Mouse (Mus musculus): Measurements from ENCODE around the gene Apobec1. TPM values are rescaled to one million over a fixed set of nuclear protein-coding genes. Genes with fewer than 3 reads are reported as not detected.
A peak's percentile ranks its signal among the peaks of the same experiment; 100 is the strongest.

The Apobec1 gene
- polyA plus RNA-seq, 1 experiment from 2014 or later: 2.3 TPM

GRCm38 (mm10) chr6:122569113-122569512 is 33.1 kb downstream of the Apobec1 start:
- H3K4me2 ChIP-seq (replicated peaks; ENCODE audit: low read depth, low read length): no peak overlapping the region
- no peaks in the 10 kb centered on the region for H3K9me3 ChIP-seq (ENCODE audit: low read length)
- no peak for ATAC-seq (ENCODE audit: low FRiP score, low TSS enrichment)
- no peak overlapping the region for H3K4me3 ChIP-seq (ENCODE audit: low read length)
- WGBS: 71% methylated on average over 5 of the region's 5 CpGs
- H3K27me3 ChIP-seq (ENCODE audit: insufficient read depth, low read length): no peaks in the 10 kb centered on the region
- H3K9ac ChIP-seq (replicated peaks; ENCODE audit: low read length): no peak overlapping the region
- H3K4me1 ChIP-seq (ENCODE audit: insufficient read depth, low read length): no peaks in the 10 kb centered on the region
- no peak overlapping the region for H3K27ac ChIP-seq (ENCODE audit: low read length)
- no peaks in the 10 kb centered on the region for H3K36me3 ChIP-seq (ENCODE audit: insufficient read depth, low read length)

- H3K27me3 ChIP-seq (ENCODE audit: insufficient read depth, low read length): peaks cover 3% of the 10 kb centered on the region; the same call in 1 of the 2 replicates
- H3K9me3 ChIP-seq (ENCODE audit: low read length): no peaks in the 10 kb centered on the region
- no peak overlapping the region for H3K27ac ChIP-seq (ENCODE audit: low read length)
- WGBS: 89% methylated on average over 9 of the region's 9 CpGs
- H3K4me1 ChIP-seq (ENCODE audit: insufficient read depth, low read length): no peaks in the 10 kb centered on the region
- H3K36me3 ChIP-seq (ENCODE audit: insufficient read depth, low read length): no peaks in the 10 kb centered on the region
- H3K4me3 ChIP-seq (ENCODE audit: low read length): no peak overlapping the region
- no peak overlapping the region for H3K4me2 ChIP-seq (replicated peaks; ENCODE audit: low read depth, low read length)
- ATAC-seq (ENCODE audit: low FRiP score, low TSS enrichment): no peak
- H3K9ac ChIP-seq (replicated peaks; ENCODE audit: low read length): no peak overlapping the region
Observed at GRCm38 (mm10) chr6:122565070-122565784, 37.0 kb downstream of the Apobec1 start.

GRCm38 (mm10) chr6:122562463-122562862 is 39.8 kb downstream of the Apobec1 start:
- ATAC-seq (ENCODE audit: low FRiP score, low TSS enrichment): no peak
- H3K4me1 ChIP-seq (ENCODE audit: insufficient read depth, low read length): no peaks in the 10 kb centered on the region
- H3K4me3 ChIP-seq (ENCODE audit: low read length): no peak overlapping the region
- peaks cover 3% of the 10 kb centered on the region; the same call in 1 of the 2 replicates for H3K27me3 ChIP-seq (ENCODE audit: insufficient read depth, low read length)
- no peak overlapping the region for H3K4me2 ChIP-seq (replicated peaks; ENCODE audit: low read depth, low read length)
- H3K9ac ChIP-seq (replicated peaks; ENCODE audit: low read length): no peak overlapping the region
- H3K27ac ChIP-seq (ENCODE audit: low read length): no peak overlapping the region
- no peaks in the 10 kb centered on the region for H3K36me3 ChIP-seq (ENCODE audit: insufficient read depth, low read length)
- WGBS: 5% methylated on average over 6 of the region's 6 CpGs
- no peaks in the 10 kb centered on the region for H3K9me3 ChIP-seq (ENCODE audit: low read length)

- ATAC-seq (ENCODE audit: low FRiP score, low TSS enrichment): 0 out of 2 replicates have a peak, but pooled peaks have one; percentile 7
- Histone ChIP-seq H3K4me2 (replicated peaks; ENCODE audit: low read depth, low read length) (no peak overlapping the region), H3K4me3 (ENCODE audit: low read length) (no peak overlapping the region), H3K36me3 (ENCODE audit: insufficient read depth, low read length) (no peaks in the 10 kb centered on the region), H3K9ac (replicated peaks; ENCODE audit: low read length) (no peak overlapping the region), H3K4me1 (ENCODE audit: insufficient read depth, low read length) (no peaks in the 10 kb centered on the region), H3K9me3 (ENCODE audit: low read length) (no peaks in the 10 kb centered on the region), H3K27me3 (ENCODE audit: insufficient read depth, low read length) (peaks cover 6% of the 10 kb centered on the region; the same call in 1 of the 2 replicates), H3K27ac (ENCODE audit: low read length) (no peak overlapping the region)
- WGBS: 83% methylated on average over 20 of the region's 20 CpGs
Observed at GRCm38 (mm10) chr6:122561005-122561404, 41.2 kb downstream of the Apobec1 start.

- Histone ChIP-seq H3K4me1 (ENCODE audit: insufficient read depth, low read length) (no peaks in the 10 kb centered on the region), H3K36me3 (ENCODE audit: insufficient read depth, low read length) (no peaks in the 10 kb centered on the region), H3K9me3 (ENCODE audit: low read length) (no peaks in the 10 kb centered on the region), H3K27ac (ENCODE audit: low read length) (no peak overlapping the region), H3K4me3 (ENCODE audit: low read length) (peak overlapping the region; percentile 15; the same call in 1 of the 2 replicates), H3K4me2 (replicated peaks; ENCODE audit: low read depth, low read length) (peak overlapping the region; percentile 37), H3K9ac (replicated peaks; ENCODE audit: low read length) (no peak overlapping the region), H3K27me3 (ENCODE audit: insufficient read depth, low read length) (peaks cover 7% of the 10 kb centered on the region; the same call in 1 of the 2 replicates)
- ATAC-seq (ENCODE audit: low FRiP score, low TSS enrichment): peak; percentile 32; the same call in 1 of the 2 replicates
- 10% methylated on average over 17 of the region's 17 CpGs for WGBS
Observed at GRCm38 (mm10) chr6:122560427-122560826, 41.8 kb downstream of the Apobec1 start.

- H3K9ac ChIP-seq (replicated peaks; ENCODE audit: low read length): no peak overlapping the region
- no peak overlapping the region for H3K4me3 ChIP-seq (ENCODE audit: low read length)
- peaks cover 7% of the 10 kb centered on the region; the same call in 1 of the 2 replicates for H3K27me3 ChIP-seq (ENCODE audit: insufficient read depth, low read length)
- ATAC-seq (ENCODE audit: low FRiP score, low TSS enrichment): no peak
- no peaks in the 10 kb centered on the region for H3K9me3 ChIP-seq (ENCODE audit: low read length)
- no peak overlapping the region for H3K27ac ChIP-seq (ENCODE audit: low read length)
- H3K36me3 ChIP-seq (ENCODE audit: insufficient read depth, low read length): no peaks in the 10 kb centered on the region
- WGBS: 23% methylated on average over 15 of the region's 15 CpGs
- H3K4me2 ChIP-seq (replicated peaks; ENCODE audit: low read depth, low read length): peak overlapping the region; percentile 11
- H3K4me1 ChIP-seq (ENCODE audit: insufficient read depth, low read length): no peaks in the 10 kb centered on the region; the same call in 1 of the 2 replicates
Observed at GRCm38 (mm10) chr6:122556959-122557561, 45.2 kb downstream of the Apobec1 start.

GRCm38 (mm10) chr6:122555266-122555665 is 47.0 kb downstream of the Apobec1 start:
- Histone ChIP-seq H3K9ac (replicated peaks; ENCODE audit: low read length) (0 out of 2 replicates have a peak overlapping the region, but pooled peaks have one; percentile 16), H3K9me3 (ENCODE audit: low read length) (no peaks in the 10 kb centered on the region), H3K27ac (ENCODE audit: low read length) (no peak overlapping the region), H3K4me2 (replicated peaks; ENCODE audit: low read depth, low read length) (no peak overlapping the region), H3K27me3 (ENCODE audit: insufficient read depth, low read length) (peaks cover 4% of the 10 kb centered on the region; the same call in 1 of the 2 replicates), H3K36me3 (ENCODE audit: insufficient read depth, low read length) (no peaks in the 10 kb centered on the region), H3K4me1 (ENCODE audit: insufficient read depth, low read length) (no peaks in the 10 kb centered on the region; the same call in 1 of the 2 replicates), H3K4me3 (ENCODE audit: low read length) (no peak overlapping the region)
- 32% methylated on average over 7 of the region's 7 CpGs for WGBS
- ATAC-seq (ENCODE audit: low FRiP score, low TSS enrichment): no peak

- Histone ChIP-seq H3K27me3 (ENCODE audit: insufficient read depth, low read length) (peaks cover 4% of the 10 kb centered on the region; the same call in 1 of the 2 replicates), H3K9me3 (ENCODE audit: low read length) (no peaks in the 10 kb centered on the region), H3K4me2 (replicated peaks; ENCODE audit: low read depth, low read length) (no peak overlapping the region), H3K36me3 (ENCODE audit: insufficient read depth, low read length) (no peaks in the 10 kb centered on the region), H3K27ac (ENCODE audit: low read length) (no peak overlapping the region), H3K9ac (replicated peaks; ENCODE audit: low read length) (no peak overlapping the region), H3K4me3 (ENCODE audit: low read length) (no peak overlapping the region), H3K4me1 (ENCODE audit: insufficient read depth, low read length) (no peaks in the 10 kb centered on the region; the same call in 1 of the 2 replicates)
- no peak for ATAC-seq (ENCODE audit: low FRiP score, low TSS enrichment)
- WGBS: 64% methylated on average over 6 of the region's 6 CpGs
Observed at GRCm38 (mm10) chr6:122554102-122554501, 48.1 kb downstream of the Apobec1 start.

- 62% methylated on average over 9 of the region's 9 CpGs for WGBS
- H3K9me3 ChIP-seq (ENCODE audit: low read length): no peaks in the 10 kb centered on the region
- no peak for ATAC-seq (ENCODE audit: low FRiP score, low TSS enrichment)
Observed at GRCm38 (mm10) chr6:122553606-122554005, 48.6 kb downstream of the Apobec1 start, which contains the start of gene Aicda. Gene Aicda, plus strand, starts transcription at chr6:122553801.

GRCm38 (mm10) chr6:122545948-122546347 is 56.3 kb downstream of the Apobec1 start:
- no peak overlapping the region for H3K4me3 ChIP-seq (ENCODE audit: low read length)
- H3K27ac ChIP-seq (ENCODE audit: low read length): no peak overlapping the region
- H3K4me2 ChIP-seq (replicated peaks; ENCODE audit: low read depth, low read length): no peak overlapping the region
- H3K36me3 ChIP-seq (ENCODE audit: insufficient read depth, low read length): no peaks in the 10 kb centered on the region
- H3K9me3 ChIP-seq (ENCODE audit: low read length): no peaks in the 10 kb centered on the region
- WGBS: 65% methylated on average over 10 of the region's 10 CpGs
- H3K27me3 ChIP-seq (ENCODE audit: insufficient read depth, low read length): no peaks in the 10 kb centered on the region
- H3K4me1 ChIP-seq (ENCODE audit: insufficient read depth, low read length): no peaks in the 10 kb centered on the region
- no peak for ATAC-seq (ENCODE audit: low FRiP score, low TSS enrichment)
- H3K9ac ChIP-seq (replicated peaks; ENCODE audit: low read length): no peak overlapping the region

More at GRCm38 (mm10) chr6:122553606-122554005, 48.6 kb downstream of the Apobec1 start, which contains the start of gene Aicda:
- H3K9ac ChIP-seq (replicated peaks; ENCODE audit: low read length): no peak within 1 kb of the TSS
- no peaks in the 10 kb centered on the region for H3K36me3 ChIP-seq (ENCODE audit: insufficient read depth, low read length)
- no peak within 1 kb of the TSS for H3K4me3 ChIP-seq (ENCODE audit: low read length)
- peaks cover 4% of the 10 kb centered on the region; the same call in 1 of the 2 replicates for H3K27me3 ChIP-seq (ENCODE audit: insufficient read depth, low read length)
- H3K4me2 ChIP-seq (replicated peaks; ENCODE audit: low read depth, low read length): no peak within 1 kb of the TSS
- H3K27ac ChIP-seq (ENCODE audit: low read length): no peak within 1 kb of the TSS
- H3K4me1 ChIP-seq (ENCODE audit: insufficient read depth, low read length): no peaks in the 10 kb centered on the region; the same call in 1 of the 2 replicates
